Mouse (Mus musculus) thymus, postnatal 36 days (tissue): ENCODE results near the gene 5730596B20Rik.

Experiments
- DNase-seq, 2 experiments: peaks; one replicate each; pipeline ENCODE4 v3.0.0; 2022; ENCODE audit warnings: mixed read lengths in 2 of 2

The 5730596B20Rik gene

GRCm38 (mm10) chr6:52177806-52178205 lies 508 bp downstream of the 5730596B20Rik start:
- no peak for DNase-seq

GRCm38 (mm10) chr6:52178918-52179665 lies 1.8 kb downstream of the 5730596B20Rik start:
- DNase-seq: no peak

- DNase-seq: no peak
These were observed 2.4 kb downstream of the 5730596B20Rik start for GRCm38 (mm10) chr6:52179690-52180089.

- no peak for DNase-seq
These were observed 3.0 kb downstream of the 5730596B20Rik start for GRCm38 (mm10) chr6:52180213-52180710.

GRCm38 (mm10) chr6:52180726-52181125 lies 3.4 kb downstream of the 5730596B20Rik start:
- DNase-seq: no peak

- no peak for DNase-seq
These were observed 4.7 kb downstream of the 5730596B20Rik start for GRCm38 (mm10) chr6:52182030-52182429.

GRCm38 (mm10) chr6:52182793-52183192 lies 5.5 kb downstream of the 5730596B20Rik start:
- no peak for DNase-seq

- DNase-seq: no peak
These were observed 6.2 kb downstream of the 5730596B20Rik start for GRCm38 (mm10) chr6:52183311-52184080.

- no peak for DNase-seq
These were observed 7.4 kb downstream of the 5730596B20Rik start for GRCm38 (mm10) chr6:52184668-52185067.

- no peak for DNase-seq
These were observed 7.9 kb downstream of the 5730596B20Rik start for GRCm38 (mm10) chr6:52185222-52185621.

- DNase-seq: no peak
These were observed 8.5 kb downstream of the 5730596B20Rik start for GRCm38 (mm10) chr6:52185834-52186233.

- no peak for DNase-seq
These were observed 9.2 kb downstream of the 5730596B20Rik start for GRCm38 (mm10) chr6:52186500-52186899.

GRCm38 (mm10) chr6:52189172-52189591 lies 11.9 kb downstream of the 5730596B20Rik start:
- DNase-seq: no peak

GRCm38 (mm10) chr6:52189909-52190308 lies 12.6 kb downstream of the 5730596B20Rik start:
- no peak for DNase-seq

- no peak for DNase-seq
These were observed 13.1 kb downstream of the 5730596B20Rik start for GRCm38 (mm10) chr6:52190410-52190809.

GRCm38 (mm10) chr6:52190906-52191810 lies 13.9 kb downstream of the 5730596B20Rik start, which contains the start of gene Hoxa4:
Gene Hoxa4, minus strand, starts transcription at chr6:52191753.
- peak in 1 of 2 experiments; percentile 56 for DNase-seq

GRCm38 (mm10) chr6:52191860-52192550 lies 14.7 kb downstream of the 5730596B20Rik start:
- peak; percentile 84 to 87 for DNase-seq

GRCm38 (mm10) chr6:52194690-52195089 lies 17.4 kb downstream of the 5730596B20Rik start:
- DNase-seq: no peak

GRCm38 (mm10) chr6:52196811-52197210 lies 19.5 kb downstream of the 5730596B20Rik start:
- DNase-seq: no peak

GRCm38 (mm10) chr6:52197271-52197670 lies 20.0 kb downstream of the 5730596B20Rik start:
- no peak for DNase-seq

- no peak for DNase-seq
These were observed 22.9 kb downstream of the 5730596B20Rik start for GRCm38 (mm10) chr6:52200073-52200750.
